Mouse (Mus musculus) splenic B cell, adult 2 months (primary cell): ENCODE measurements at regions not wholly inside any gene's neighbourhood (a gene's known extent, or its start where the extent isn't known, plus 50 kb on each side); places are given as distances from the start of the nearest gene placed in this dataset.
"Not testable (repeated sequence)": the region's sequence is repeated elsewhere in the genome, so short reads cannot be mapped to it uniquely, and the experiment has no call there.

ENCODE experiments used
- DNase-seq: peaks from one replicate; pipeline ENCODE4 v3.0.0-alpha.2; 2011; ENCODE audit warnings: low read depth, low spot score
- H3K27me3 ChIP-seq: 2 replicates; pipeline ENCODE4 v1.6.1; 2012; ENCODE audit warnings: mild to moderate bottlenecking, low read length, moderate library complexity, mixed read lengths; ENCODE audit not compliant: control insufficient read depth, poor library complexity, insufficient read depth, severe bottlenecking
- H3K36me3 ChIP-seq: 2 replicates; pipeline ENCODE4 v1.6.1; 2012; ENCODE audit warnings: mild to moderate bottlenecking, low read length, moderate library complexity, mixed read lengths; ENCODE audit not compliant: control insufficient read depth, poor library complexity, insufficient read depth, severe bottlenecking

DNA sequence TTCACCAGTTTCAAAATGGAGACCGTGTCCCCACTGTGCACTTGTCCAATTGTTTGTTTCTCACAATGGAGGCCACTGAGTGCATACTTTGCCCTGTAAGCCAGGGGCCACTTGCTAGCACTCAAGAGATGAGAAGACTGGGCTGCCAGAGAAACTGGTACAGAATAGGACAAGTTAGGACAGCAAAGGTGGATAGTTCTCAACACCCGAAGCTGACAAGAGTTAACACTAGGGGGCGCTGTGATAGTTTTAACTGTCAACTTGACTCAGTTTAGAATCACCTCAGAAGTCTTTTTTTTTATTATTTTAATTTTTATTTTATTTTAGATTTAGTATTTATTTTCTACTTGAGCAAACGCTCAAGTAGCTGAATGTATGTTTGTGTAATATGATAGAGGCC lies 188.2 kb upstream of the Asap2 start:
- not testable (repeated sequence) for H3K36me3 ChIP-seq, H3K27me3 ChIP-seq, DNase-seq

- H3K27me3 ChIP-seq, H3K36me3 ChIP-seq, DNase-seq: not testable (repeated sequence)
Measured at GRCm38 (mm10) chr12:20805466-20805865, 184.8 kb upstream of the Asap2 start.

DNA sequence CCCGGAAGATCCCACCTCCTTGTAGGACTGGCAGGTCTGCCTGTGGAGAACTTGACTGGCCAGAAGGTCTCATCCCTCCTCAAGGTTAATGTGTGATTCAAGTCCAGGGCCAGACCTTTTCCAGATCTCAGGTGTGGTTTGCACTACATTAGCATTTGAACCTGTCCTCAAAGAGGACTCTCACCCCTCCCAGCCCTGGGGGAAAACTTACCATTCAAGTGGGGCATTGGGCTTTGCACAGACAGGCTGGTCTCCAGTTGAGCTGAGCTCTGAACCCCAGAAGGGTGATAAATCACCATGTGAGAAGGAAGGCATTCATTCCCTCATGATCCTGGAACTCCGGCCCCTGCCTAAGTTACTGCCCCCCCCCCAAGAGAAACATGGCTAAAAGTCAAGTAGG lies 183.6 kb upstream of the Asap2 start:
- Histone ChIP-seq H3K27me3 (no peaks in the 10 kb centered on the region), H3K36me3 (no peaks in the 10 kb centered on the region)
- no peak for DNase-seq

GRCm38 (mm10) chr12:20813836-20814235 lies 176.4 kb upstream of the Asap2 start:
- H3K36me3 ChIP-seq, DNase-seq, H3K27me3 ChIP-seq: not testable (repeated sequence)

DNA sequence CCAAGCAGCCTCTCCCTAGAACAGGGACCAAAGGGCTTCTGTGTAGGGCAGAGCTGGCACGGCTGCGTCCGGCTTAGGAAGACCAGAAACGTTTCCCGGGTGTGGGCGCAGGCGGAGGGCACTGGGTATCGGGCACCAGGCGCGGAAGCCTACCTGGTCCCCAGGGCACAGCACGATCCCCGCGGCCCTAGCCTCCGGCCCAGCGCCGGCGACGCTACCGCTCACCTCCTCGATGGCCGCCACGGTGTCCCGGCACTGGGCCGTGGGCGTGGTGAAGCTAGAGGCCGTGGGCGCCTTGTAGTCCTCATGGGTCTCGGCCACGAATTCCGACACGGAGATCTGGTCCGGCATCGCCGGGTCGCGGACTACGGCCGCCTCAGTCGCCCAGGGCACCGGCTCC lies 175.1 kb upstream of the Asap2 start:
- H3K27me3 ChIP-seq, DNase-seq, H3K36me3 ChIP-seq: not testable (repeated sequence)

DNA sequence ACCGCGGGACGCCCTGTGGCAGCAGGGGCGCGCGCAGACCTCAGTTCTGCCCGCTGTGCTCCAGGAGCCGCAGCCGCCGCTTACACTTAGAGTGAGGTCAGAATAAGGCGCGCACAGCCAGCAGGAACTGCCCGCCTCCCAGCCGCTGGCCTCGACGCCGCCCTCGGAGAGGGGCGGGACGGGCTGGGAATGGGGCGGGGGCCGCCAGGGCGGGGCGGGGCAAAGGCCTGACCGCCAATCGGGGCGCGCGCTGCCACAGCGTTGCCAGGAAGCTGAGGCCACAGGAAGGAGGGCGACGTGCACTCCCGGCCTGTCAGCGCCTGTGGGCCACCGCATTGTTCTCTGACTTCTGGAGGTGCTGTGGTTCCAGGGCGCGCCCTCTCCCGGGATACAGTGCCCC lies 174.7 kb upstream of the Asap2 start:
- no peaks in the 10 kb centered on the region for H3K27me3 ChIP-seq
- no peaks in the 10 kb centered on the region for H3K36me3 ChIP-seq
- DNase-seq, result peak; percentile 27

- H3K27me3 ChIP-seq, H3K36me3 ChIP-seq, DNase-seq: not testable (repeated sequence)
Measured at GRCm38 (mm10) chr12:20843661-20844320, 146.5 kb upstream of the Asap2 start.

DNA sequence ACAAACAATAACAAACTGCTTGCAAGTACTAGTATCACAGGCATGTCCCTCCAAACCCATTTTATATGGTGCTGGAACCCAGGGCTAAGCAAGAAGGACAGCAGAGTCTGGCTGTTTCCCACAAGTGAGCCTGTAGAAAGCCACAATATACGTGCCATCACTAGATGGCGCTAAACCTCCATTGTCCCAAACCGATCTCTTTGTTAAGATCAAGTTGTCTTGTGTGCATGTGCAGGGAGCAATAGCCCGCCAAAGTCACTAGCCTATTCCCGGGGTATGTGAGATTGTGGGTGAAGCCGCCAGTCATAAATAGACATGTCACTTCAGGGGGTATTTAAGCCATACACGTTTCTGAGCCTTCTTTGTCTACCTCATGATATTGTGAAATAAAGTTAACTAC lies 145.4 kb upstream of the Asap2 start:
- peak; percentile 27 for DNase-seq
- H3K36me3 ChIP-seq, H3K27me3 ChIP-seq: not testable (repeated sequence)

GRCm38 (mm10) chr12:20845297-20845696 lies 145.0 kb upstream of the Asap2 start:
- Histone ChIP-seq H3K27me3 (no peaks in the 10 kb centered on the region), H3K36me3 (no peaks in the 10 kb centered on the region)
- no peak for DNase-seq

- not testable (repeated sequence) for DNase-seq, H3K27me3 ChIP-seq, H3K36me3 ChIP-seq
Measured at GRCm38 (mm10) chr12:20884104-20884503, 106.2 kb upstream of the Asap2 start.

- not testable (repeated sequence) for H3K36me3 ChIP-seq, H3K27me3 ChIP-seq
- DNase-seq, result peak; percentile 72
Measured at GRCm38 (mm10) chr12:20920653-20921397, 69.4 kb upstream of the Asap2 start.

GRCm38 (mm10) chr12:20921398-20922023 lies 68.7 kb upstream of the Asap2 start:
- H3K27me3 ChIP-seq, H3K36me3 ChIP-seq: not testable (repeated sequence)
- peak; percentile 38 for DNase-seq

DNA sequence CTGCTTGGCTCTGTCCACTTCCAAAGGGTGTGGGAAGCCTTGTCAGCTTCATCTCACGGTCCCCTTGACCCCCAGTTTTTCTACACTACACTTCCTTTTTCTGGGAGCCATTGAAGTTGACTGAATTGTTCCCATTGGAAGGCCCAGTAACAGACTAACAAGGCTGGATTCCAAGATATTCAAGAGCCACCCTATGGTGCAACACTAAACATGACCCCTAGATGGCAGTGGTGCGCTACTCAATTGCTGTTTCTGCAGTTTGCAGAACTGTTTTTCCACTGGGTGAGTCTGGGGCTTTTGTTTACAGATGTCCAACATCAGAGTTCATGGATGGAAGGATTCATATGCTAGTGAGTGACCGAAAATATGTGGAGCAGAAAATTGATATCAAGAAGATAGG lies 61.3 kb upstream of the Asap2 start:
- H3K36me3 ChIP-seq, H3K27me3 ChIP-seq: not testable (repeated sequence)
- peak; percentile 78 for DNase-seq
